ENCODE assay signal across 8 mouse cellular contexts in the genomic region with DNA sequence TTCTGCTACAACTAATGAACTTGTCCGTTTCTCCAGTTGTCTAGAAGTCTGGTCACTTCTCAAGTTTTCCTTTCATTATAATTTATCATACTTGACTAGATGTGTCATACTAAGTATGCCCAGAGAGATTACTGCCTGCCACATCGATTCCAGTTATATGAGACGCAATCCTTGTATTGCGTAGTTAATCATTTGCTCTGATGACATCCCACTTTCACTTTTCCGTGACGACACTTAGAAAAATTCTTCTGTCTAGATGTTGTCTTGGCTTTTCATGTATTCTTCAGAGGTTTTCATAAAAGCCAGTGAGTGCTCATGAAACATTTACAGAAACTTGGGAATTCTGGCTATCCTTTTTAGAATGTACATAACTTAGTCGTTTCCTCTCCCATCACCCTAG. TPM values are rescaled to one million over a fixed set of nuclear protein-coding genes. Genes with fewer than 3 reads are reported as not detected.
DNase-seq lines count a peak whose midpoint lies in the region; ATAC-seq and TF ChIP-seq lines count a peak whose summit lies in the region.

No protein-coding gene starts in this region.

- H3K9ac ChIP-seq in forebrain, embryonic 12.5 days: peak overlapping the region; percentile 99
- peak overlapping the region; percentile 100 for H3K9ac ChIP-seq in liver, embryonic 13.5 days

- H3K27ac ChIP-seq in gastrocnemius, adult 2 months: peak overlapping the region; percentile 98
- no peak overlapping the region for H3K27ac ChIP-seq in forebrain, embryonic 12.5 days
- H3K27ac ChIP-seq in liver, embryonic 13.5 days: peak overlapping the region; percentile 98
- H3K27ac ChIP-seq in thymus, adult 2 months (ENCODE audit: control insufficient read depth, insufficient read depth, low read length): no peak overlapping the region

- peak overlapping the region; percentile 96 for H3K4me2 ChIP-seq in forebrain, embryonic 12.5 days
- peak overlapping the region; percentile 83 for H3K4me2 ChIP-seq in liver, embryonic 13.5 days

- TF ChIP-seq POLR2A in thymus, adult 2 months (IDR thresholded peaks at IDR 0.05; ENCODE audit: control insufficient read depth, extremely low read depth, insufficient read depth, low read length, poor library complexity): no peak

- no peaks in the 10 kb centered on the region; the same call in 1 of the 2 replicates for H3K27me3 ChIP-seq in forebrain, embryonic 12.5 days
- H3K27me3 ChIP-seq in liver, embryonic 13.5 days: no peaks in the 10 kb centered on the region
- no peaks in the 10 kb centered on the region; the same call in 1 of the 2 replicates for H3K27me3 ChIP-seq in thymus, adult 2 months (ENCODE audit: control insufficient read depth, insufficient read depth, low read length)

- DNase-seq in gastrocnemius, adult 2 months: no peak
- DNase-seq in gastrocnemius, postnatal 10 days: no peak
- DNase-seq in 3T3-L1 (ENCODE audit: low read depth, low spot score): peak; percentile 59
- DNase-seq in liver, embryonic 13.5 days: no peak
- no peak for DNase-seq in thymus, adult 2 months
- no peak for DNase-seq in frontal cortex, postnatal 10 days (ENCODE audit: low spot score in 2 of 2)
- no peak for DNase-seq in urinary bladder, postnatal 10 days (ENCODE audit: low spot score)

- ATAC-seq in forebrain, embryonic 12.5 days (ENCODE audit: low FRiP score): no peak
- ATAC-seq in liver, embryonic 13.5 days (ENCODE audit: low read depth): no peak

- H3K36me3 ChIP-seq in forebrain, embryonic 12.5 days (replicated peaks): peaks cover 35% of the 10 kb centered on the region
- H3K36me3 ChIP-seq in liver, embryonic 13.5 days: peaks cover 40% of the 10 kb centered on the region
- H3K36me3 ChIP-seq in thymus, adult 2 months (ENCODE audit: control insufficient read depth, insufficient read depth, low read length): peaks cover 11% of the 10 kb centered on the region

- H3K4me3 ChIP-seq in gastrocnemius, adult 2 months: peak overlapping the region; percentile 93
- peak overlapping the region; percentile 100 for H3K4me3 ChIP-seq in forebrain, embryonic 12.5 days (replicated peaks)
- H3K4me3 ChIP-seq in liver, embryonic 13.5 days (replicated peaks): peak overlapping the region; percentile 98
- H3K4me3 ChIP-seq in thymus, adult 2 months (ENCODE audit: control insufficient read depth, insufficient read depth, low read length): no peak overlapping the region

- intact Hi-C loops in gastrocnemius, adult 2 months (cut with DNase I): loop anchor here (5.0 kb wide), 1 partner anchor 132 kb away; no protein-coding TSS in a partner anchor

- H3K4me1 ChIP-seq in forebrain, embryonic 12.5 days: peaks cover 15% of the 10 kb centered on the region
- H3K4me1 ChIP-seq in liver, embryonic 13.5 days (replicated peaks): peaks cover 65% of the 10 kb centered on the region
- peaks cover 8% of the 10 kb centered on the region for H3K4me1 ChIP-seq in thymus, adult 2 months (replicated peaks; ENCODE audit: control insufficient read depth, insufficient read depth, low read length)

- 89% methylated on average over 7 of the region's 7 CpGs for WGBS in forebrain, embryonic 12.5 days
- WGBS in liver, embryonic 13.5 days (ENCODE audit: insufficient replicate concordance): 63% methylated on average over 7 of the region's 7 CpGs
- WGBS in thymus, adult 2 months: 86% methylated on average over 7 of the region's 7 CpGs

- no peak for TF ChIP-seq CTCF in gastrocnemius, adult 2 months (IDR thresholded peaks at IDR 0.05)
- no peak for TF ChIP-seq CTCF in thymus, adult 2 months (IDR thresholded peaks at IDR 0.05; ENCODE audit: borderline replicate concordance, control insufficient read depth, extremely low read depth, insufficient read depth, low read length, poor library complexity)

- H3K9me3 ChIP-seq in forebrain, embryonic 12.5 days: no peaks in the 10 kb centered on the region
- H3K9me3 ChIP-seq in liver, embryonic 13.5 days (replicated peaks): no peaks in the 10 kb centered on the region

RNA-seq across cellular contexts. Expression of a gene that starts 0.6 kb away (rescaled TPM):
- total RNA-seq in gastrocnemius, adult 2 months (2021): 10 to 100 TPM; 56.0 to 64.8 TPM
- 10 to 100 TPM; 30.4 to 32.3 TPM for total RNA-seq in gastrocnemius, postnatal 10 days (2021)
- 3.7 and 6.1 TPM in 2 replicates for polyA plus RNA-seq in forebrain, embryonic 12.5 days (2016; fragmentation: Nextera tagmentation; extraction: Ambion mirVana)
- 1.7 and 1.9 TPM in 2 replicates for polyA plus RNA-seq in liver, embryonic 13.5 days (2015; fragmentation: Nextera tagmentation; extraction: Ambion mirVana)
- 3.5 and 3.8 TPM in 2 replicates for polyA plus RNA-seq in thymus, adult 2 months (2012; rRNA removed)

RNA-seq across cellular contexts. Expression of a gene that starts 1.6 kb away (rescaled TPM):
- 10 to 100 TPM; 72.5 to 84.7 TPM for total RNA-seq in gastrocnemius, adult 2 months (2021)
- total RNA-seq in gastrocnemius, postnatal 10 days (2021): 10 to 100 TPM; 56.7 to 66.6 TPM
- 154 and 159 TPM in 2 replicates for polyA plus RNA-seq in forebrain, embryonic 12.5 days (2016; fragmentation: Nextera tagmentation; extraction: Ambion mirVana)
- polyA plus RNA-seq in liver, embryonic 13.5 days (2015; fragmentation: Nextera tagmentation; extraction: Ambion mirVana): 147 and 159 TPM in 2 replicates
- 34.4 and 55.9 TPM in 2 replicates for polyA plus RNA-seq in thymus, adult 2 months (2012; rRNA removed)

Comparison
In these comparisons a context has a peak if more than half of its experiments do, and no peak if none do; other contexts are left out.
1. H3K27ac ChIP-seq: peak in gastrocnemius, adult 2 months (single experiment) and liver, embryonic 13.5 days (single experiment); none in forebrain, embryonic 12.5 days (single experiment) and thymus, adult 2 months (single experiment).